Mouse (Mus musculus): ENCODE measurements at regions not wholly inside any gene's neighbourhood (a gene's known extent, or its start where the extent isn't known, plus 50 kb on each side); places are given as distances from the start of the nearest gene placed in this dataset.

- H3K27me3 ChIP-seq (replicated peaks): no peaks in the 10 kb centered on the region
- no peak for TF ChIP-seq CTCF (conservative IDR thresholded peaks at IDR 0.05 in 1 of 2, IDR thresholded peaks at IDR 0.05 in 1 of 2; ENCODE audit: low read depth in 2 of 2, low read length in 2 of 2)
- TF ChIP-seq USF2 (conservative IDR thresholded peaks at IDR 0.05; ENCODE audit: low read depth, low read length): no peak
- TF ChIP-seq CHD1 (IDR thresholded peaks at IDR 0.05; ENCODE audit: low read depth, low read length): no peak
- no peak for TF ChIP-seq MEF2A (IDR thresholded peaks at IDR 0.05; ENCODE audit: borderline replicate concordance, low read depth, low read length)
- no peak for TF ChIP-seq POLR2A (IDR thresholded peaks at IDR 0.05; ENCODE audit: low read depth, low read length)
- TF ChIP-seq RAD21 (IDR thresholded peaks at IDR 0.05; ENCODE audit: low read depth, low read length): no peak
- TF ChIP-seq SIN3A (IDR thresholded peaks at IDR 0.05; ENCODE audit: low read length): no peak
- no peak for TF ChIP-seq MAZ (IDR thresholded peaks at IDR 0.05; ENCODE audit: low read depth, low read length)
- in situ Hi-C loops (cut with MboI; ENCODE audit: low pct_ligation_motif_present, low pct_unique_long_range_greater_than_20kb, low sequenced_read_pairs) (no loop called here), dilution Hi-C loops (cut with MboI; ENCODE audit: extremely low pct_ligation_motif_present, extremely low pct_unique_long_range_greater_than_20kb, low sequenced_read_pairs) (no loop called here)
- H3K79me2 ChIP-seq (replicated peaks; ENCODE audit: control insufficient read depth, extremely low read depth, insufficient read depth, poor library complexity, severe bottlenecking): no peaks in the 10 kb centered on the region
- no peaks in the 10 kb centered on the region for H3K4me1 ChIP-seq (ENCODE audit: control insufficient read depth in 1 of 2, insufficient read depth in 2 of 2)
- H3K4me2 ChIP-seq (ENCODE audit: insufficient read depth, low read depth, poor library complexity, severe bottlenecking): no peak overlapping the region
- H3K27ac ChIP-seq (ENCODE audit: insufficient read depth, low read depth): no peak overlapping the region
- H3K4me3 ChIP-seq (replicated peaks in 1 of 3; ENCODE audit: low read depth in 2 of 3, low read length in 2 of 3, poor library complexity in 1 of 3): no peak overlapping the region
- H3K36me3 ChIP-seq (replicated peaks in 1 of 2; ENCODE audit: control insufficient read depth in 1 of 2, insufficient read depth in 1 of 2, low read length in 1 of 2): no peaks in the 10 kb centered on the region
- no peak overlapping the region for H3K9ac ChIP-seq (ENCODE audit: insufficient read depth, low read depth)
- no peak for DNase-seq (ENCODE audit: extremely low read depth)
- H3K9me3 ChIP-seq (replicated peaks; ENCODE audit: low read length): no peaks in the 10 kb centered on the region
Observed at GRCm38 (mm10) chr6:134342796-134343605, 53.1 kb upstream of the Bcl2l14 start.

- no peaks in the 10 kb centered on the region for H3K9me3 ChIP-seq (replicated peaks; ENCODE audit: low read length)
- dilution Hi-C loops (cut with MboI; ENCODE audit: extremely low pct_ligation_motif_present, extremely low pct_unique_long_range_greater_than_20kb, low sequenced_read_pairs) (no loop called here), in situ Hi-C loops (cut with MboI; ENCODE audit: low pct_ligation_motif_present, low pct_unique_long_range_greater_than_20kb, low sequenced_read_pairs) (no loop called here)
- peaks cover 0 to 3% of the 10 kb centered on the region in 2 experiments; a peak in 2 of 4 replicates for H3K4me1 ChIP-seq (ENCODE audit: control insufficient read depth in 1 of 2, insufficient read depth in 2 of 2)
- H3K36me3 ChIP-seq (replicated peaks in 1 of 2; ENCODE audit: control insufficient read depth in 1 of 2, insufficient read depth in 1 of 2, low read length in 1 of 2): no peaks in the 10 kb centered on the region
- no peak overlapping the region for H3K27ac ChIP-seq (ENCODE audit: insufficient read depth, low read depth)
- no peaks in the 10 kb centered on the region for H3K27me3 ChIP-seq (replicated peaks)
- TF ChIP-seq ZNF384 (IDR thresholded peaks at IDR 0.05; ENCODE audit: low read depth, low read length): no peak
- TF ChIP-seq ELF1 (IDR thresholded peaks at IDR 0.05; ENCODE audit: low read depth, low read length): no peak
- TF ChIP-seq SMC3 (IDR thresholded peaks at IDR 0.05; ENCODE audit: low read depth, low read length): no peak
- TF ChIP-seq IRF4 (IDR thresholded peaks at IDR 0.05; ENCODE audit: low read depth, low read length): no peak
- no peak for TF ChIP-seq PAX5 (IDR thresholded peaks at IDR 0.05; ENCODE audit: low read length)
- no peak for TF ChIP-seq JUN (IDR thresholded peaks at IDR 0.05; ENCODE audit: insufficient read depth, low read depth, low read length)
- no peak for TF ChIP-seq POLR2A (IDR thresholded peaks at IDR 0.05; ENCODE audit: low read depth, low read length)
- no peak for TF ChIP-seq E2F4 (IDR thresholded peaks at IDR 0.05; ENCODE audit: insufficient replicate concordance, low read depth, low read length)
- no peak for TF ChIP-seq JUND (conservative IDR thresholded peaks at IDR 0.05; ENCODE audit: low read depth, low read length)
- TF ChIP-seq KAT2A (IDR thresholded peaks at IDR 0.05; ENCODE audit: insufficient replicate concordance, low read length): no peak
- no peak for TF ChIP-seq HCFC1 (IDR thresholded peaks at IDR 0.05; ENCODE audit: low read depth, low read length)
- no peak for TF ChIP-seq MEF2A (IDR thresholded peaks at IDR 0.05; ENCODE audit: borderline replicate concordance, low read depth, low read length)
- TF ChIP-seq TBP (conservative IDR thresholded peaks at IDR 0.05; ENCODE audit: low read depth, low read length): no peak
- no peak for TF ChIP-seq ZC3H11A (IDR thresholded peaks at IDR 0.05; ENCODE audit: low read depth, low read length)
- TF ChIP-seq MAZ (IDR thresholded peaks at IDR 0.05; ENCODE audit: low read depth, low read length): no peak
- TF ChIP-seq NELFE (IDR thresholded peaks at IDR 0.05; ENCODE audit: low read depth, low read length): no peak
- TF ChIP-seq ZMIZ1 (IDR thresholded peaks at IDR 0.05; ENCODE audit: low read depth, low read length): no peak
- no peak for TF ChIP-seq CTCF (conservative IDR thresholded peaks at IDR 0.05 in 1 of 2, IDR thresholded peaks at IDR 0.05 in 1 of 2; ENCODE audit: low read depth in 2 of 2, low read length in 2 of 2)
- H3K4me3 ChIP-seq (replicated peaks in 1 of 3; ENCODE audit: low read depth in 2 of 3, low read length in 2 of 3, poor library complexity in 1 of 3): no peak overlapping the region
- no peak overlapping the region for H3K4me2 ChIP-seq (ENCODE audit: insufficient read depth, low read depth, poor library complexity, severe bottlenecking)
- H3K79me2 ChIP-seq (replicated peaks; ENCODE audit: control insufficient read depth, extremely low read depth, insufficient read depth, poor library complexity, severe bottlenecking): no peaks in the 10 kb centered on the region
- no peak for DNase-seq (ENCODE audit: extremely low read depth)
- no peak overlapping the region for H3K9ac ChIP-seq (ENCODE audit: insufficient read depth, low read depth)
Observed at GRCm38 (mm10) chr6:134343606-134343901, 52.6 kb upstream of the Bcl2l14 start.
